Mouse (Mus musculus) telencephalon, adult 2 months (tissue): ENCODE data around the gene Rhobtb3.
A peak's percentile ranks its signal among the peaks of the same experiment; 100 is the strongest.
"Not testable (repeated sequence)": the region's sequence is repeated elsewhere in the genome, so short reads cannot be mapped to it uniquely, and the experiment has no call there.

ENCODE experiments used
- DNase-seq: peaks from one replicate; pipeline ENCODE4 v3.0.0-alpha.2; 2011; ENCODE audit warnings: low read depth, low spot score

Gene Rhobtb3

GRCm38 (mm10) chr13:75929071-75929470, 14.7 kb downstream of the Rhobtb3 start:
- not testable (repeated sequence) for DNase-seq

- DNase-seq = no peak
These were observed 15.8 kb downstream of the Rhobtb3 start for GRCm38 (mm10) chr13:75927951-75928350.

- DNase-seq = no peak
These were observed 29.6 kb downstream of the Rhobtb3 start for GRCm38 (mm10) chr13:75914151-75914550.

- no peak for DNase-seq
These were observed 35.5 kb downstream of the Rhobtb3 start for GRCm38 (mm10) chr13:75908187-75908586.

- no peak for DNase-seq
These were observed 36.6 kb downstream of the Rhobtb3 start for GRCm38 (mm10) chr13:75907133-75907532.

- no peak for DNase-seq
These were observed 39.1 kb downstream of the Rhobtb3 start for GRCm38 (mm10) chr13:75904660-75905059.

GRCm38 (mm10) chr13:75900928-75901327, 42.8 kb downstream of the Rhobtb3 start:
- not testable (repeated sequence) for DNase-seq

GRCm38 (mm10) chr13:75892876-75893275, 50.8 kb downstream of the Rhobtb3 start:
- DNase-seq = no peak

- no peak for DNase-seq
These were observed 51.4 kb downstream of the Rhobtb3 start for GRCm38 (mm10) chr13:75892291-75892690.

GRCm38 (mm10) chr13:75891868-75892267, 51.9 kb downstream of the Rhobtb3 start:
- peak; percentile 47 for DNase-seq

- DNase-seq = no peak
These were observed 59.9 kb downstream of the Rhobtb3 start for GRCm38 (mm10) chr13:75883792-75884191.

GRCm38 (mm10) chr13:75880501-75880900, 63.2 kb downstream of the Rhobtb3 start:
- no peak for DNase-seq

- DNase-seq = no peak
These were observed 64.0 kb downstream of the Rhobtb3 start for GRCm38 (mm10) chr13:75879756-75880155.

GRCm38 (mm10) chr13:75877907-75878306, 65.8 kb downstream of the Rhobtb3 start:
- peak; percentile 54 for DNase-seq

GRCm38 (mm10) chr13:75876592-75876991, 67.1 kb downstream of the Rhobtb3 start:
- DNase-seq = no peak

- not testable (repeated sequence) for DNase-seq
These were observed 67.5 kb downstream of the Rhobtb3 start for GRCm38 (mm10) chr13:75876188-75876587.

- DNase-seq = no peak
These were observed 68.9 kb downstream of the Rhobtb3 start for GRCm38 (mm10) chr13:75874608-75875376.

GRCm38 (mm10) chr13:75867876-75868275, 75.8 kb downstream of the Rhobtb3 start:
- DNase-seq = peak; percentile 56

- DNase-seq = no peak
These were observed 78.1 kb downstream of the Rhobtb3 start for GRCm38 (mm10) chr13:75865486-75866184.

GRCm38 (mm10) chr13:75859264-75859844, 84.4 kb downstream of the Rhobtb3 start:
- DNase-seq = no peak

GRCm38 (mm10) chr13:75853118-75853517, 90.6 kb downstream of the Rhobtb3 start:
- no peak for DNase-seq

- DNase-seq = no peak
These were observed 91.7 kb downstream of the Rhobtb3 start for GRCm38 (mm10) chr13:75852027-75852426.

- DNase-seq = no peak
These were observed 96.7 kb downstream of the Rhobtb3 start for GRCm38 (mm10) chr13:75847027-75847426.
